8 mouse cellular contexts compared by ENCODE assay signal in the genomic region with DNA sequence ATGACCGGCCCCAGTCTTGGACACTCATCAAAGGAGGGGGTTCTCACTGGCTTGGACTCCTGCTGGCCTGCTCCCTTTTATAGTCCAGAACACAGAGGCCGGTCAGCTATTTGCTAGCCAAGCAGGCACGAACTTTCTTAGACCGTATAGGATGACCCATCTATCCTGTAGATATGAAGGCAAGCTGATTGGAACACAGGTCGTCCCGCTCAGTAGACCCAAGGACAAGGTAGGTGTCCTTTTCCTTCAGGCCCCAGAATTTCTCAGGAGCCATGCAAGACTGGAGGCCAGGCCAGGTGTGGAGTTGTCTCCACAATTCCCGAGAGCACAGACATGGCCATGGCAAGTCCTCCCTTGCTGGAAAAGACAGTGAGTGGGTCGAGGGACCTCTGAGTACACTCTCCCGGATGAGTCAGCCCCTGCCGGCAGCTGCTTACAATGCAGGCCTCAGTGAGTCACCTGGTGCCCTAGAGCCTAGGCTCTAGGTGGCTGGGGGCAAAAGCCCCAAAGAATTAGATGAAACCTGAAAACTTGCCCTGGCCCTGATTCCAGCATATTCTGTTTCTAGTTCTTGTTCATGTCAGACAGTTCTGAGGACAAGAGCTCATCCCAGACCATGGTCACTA. TPM values are rescaled to one million over a fixed set of nuclear protein-coding genes. Genes with fewer than 3 reads are reported as not detected.
A peak's percentile ranks its signal among the peaks of the same experiment; 100 is the strongest.
DNase-seq lines count a peak whose midpoint lies in the region; ATAC-seq lines count a peak whose summit lies in the region.

No protein-coding gene starts in this region.

- H3K9me3 ChIP-seq in forebrain, embryonic 14.5 days (replicated peaks; ENCODE audit: control insufficient read depth, low read length), result no peaks in the 10 kb centered on the region

- H3K4me3 ChIP-seq in forebrain, embryonic 14.5 days (ENCODE audit: low read depth, low read length), result no peak overlapping the region

- no peak overlapping the region for H3K27ac ChIP-seq in forebrain, embryonic 14.5 days (ENCODE audit: low read depth, low read length)

- ATAC-seq in forebrain, embryonic 14.5 days, result no peak
- 0 out of 2 replicates have a peak, but pooled peaks have one; percentile 12 for ATAC-seq in monocyte, adult 5-6 weeks (replicated peaks; ENCODE audit: insufficient number of reproducible peaks, low FRiP score, low TSS enrichment, poor library complexity, severe bottlenecking)

- 23% methylated on average over 10 of the region's 10 CpGs for WGBS in forebrain, embryonic 14.5 days

- peak overlapping the region; percentile 26; the same call in 1 of the 2 replicates for H3K9ac ChIP-seq in forebrain, embryonic 14.5 days (ENCODE audit: low read length)

- peaks cover 18% of the 10 kb centered on the region for H3K4me1 ChIP-seq in forebrain, embryonic 14.5 days (ENCODE audit: control insufficient read depth, insufficient read depth, low read length)

- H3K36me3 ChIP-seq in forebrain, embryonic 14.5 days (ENCODE audit: control insufficient read depth, insufficient read depth, low read length), result peaks cover 13% of the 10 kb centered on the region

- H3K4me2 ChIP-seq in forebrain, embryonic 14.5 days (ENCODE audit: low read length), result peak overlapping the region; percentile 77

- H3K27me3 ChIP-seq in forebrain, embryonic 14.5 days (replicated peaks; ENCODE audit: control insufficient read depth, insufficient read depth, low read length), result no peaks in the 10 kb centered on the region

- peak; percentile 35 to 47 for DNase-seq in kidney, postnatal 4 days
- no peak for DNase-seq in kidney, adult 11 months
- peak; percentile 79 for DNase-seq in adrenal gland, adult 2 months
- DNase-seq in forebrain, embryonic 14.5 days (ENCODE audit: low spot score), result peak; percentile 14
- DNase-seq in layer of hippocampus, adult 18-20 months (ENCODE audit: low spot score in 2 of 2), result no peak
- DNase-seq in gastrocnemius, adult 18-20 months (ENCODE audit: low spot score), result no peak
- DNase-seq in kidney, adult 18-20 months, result no peak

RNA-seq across cellular contexts. Expression of a gene that starts 1.5 kb away (rescaled TPM):
- total RNA-seq in adrenal gland, adult 2 months (2021), result 10 to 100 TPM in 1 of 2 experiments, 1 to 10 TPM in 1; 9.7 to 13.1 TPM
- 33.8 and 53.8 TPM in 2 replicates for polyA plus RNA-seq in adrenal gland, adult 2 months (2012; rRNA removed)
- polyA plus RNA-seq in forebrain, embryonic 14.5 days (2014; fragmentation: Nextera tagmentation; extraction: Ambion mirVana), result 4.8 and 5.4 TPM in 2 replicates
- 23.2 to 34.3 TPM (median 24.7 TPM) in 3 replicates for total RNA-seq in monocyte, adult 5-6 weeks (2017)
- total RNA-seq in layer of hippocampus, adult 18-20 months (2021), result 100 to 1,000 TPM in 1 of 2 experiments, 10 to 100 TPM in 1; 98.1 to 100 TPM
- 1 to 10 TPM; 3.3 to 6.8 TPM for total RNA-seq in gastrocnemius, adult 18-20 months (2021)

RNA-seq across cellular contexts. Expression of a gene that starts 34.9 kb away (rescaled TPM):
- 100 to 1,000 TPM in 1 of 2 experiments, 10 to 100 TPM in 1; 98.1 to 113 TPM for total RNA-seq in adrenal gland, adult 2 months (2021)
- 8.8 and 11.4 TPM in 2 replicates for polyA plus RNA-seq in adrenal gland, adult 2 months (2012; rRNA removed)
- 41.7 and 41.9 TPM in 2 replicates for polyA plus RNA-seq in forebrain, embryonic 14.5 days (2014; fragmentation: Nextera tagmentation; extraction: Ambion mirVana)
- total RNA-seq in monocyte, adult 5-6 weeks (2017), result 192 to 282 TPM (median 240 TPM) in 3 replicates
- 100 to 1,000 TPM; 125 to 130 TPM for total RNA-seq in layer of hippocampus, adult 18-20 months (2021)
- 10 to 100 TPM; 47.7 to 52.4 TPM for total RNA-seq in gastrocnemius, adult 18-20 months (2021)

RNA-seq across cellular contexts. Expression of a gene that starts 37.6 kb away (rescaled TPM):
- total RNA-seq in adrenal gland, adult 2 months (2021), result under 1 TPM; 0.26 to 0.31 TPM
- 0.53 and 0.73 TPM in 2 replicates for polyA plus RNA-seq in adrenal gland, adult 2 months (2012; rRNA removed)
- polyA plus RNA-seq in forebrain, embryonic 14.5 days (2014; fragmentation: Nextera tagmentation; extraction: Ambion mirVana), result 0.11 and 0.13 TPM in 2 replicates
- 25.3 to 119 TPM (median 30.9 TPM) in 3 replicates for total RNA-seq in monocyte, adult 5-6 weeks (2017)
- under 1 TPM in 1 of 2 experiments, not detected in 1; 0.12 TPM for total RNA-seq in layer of hippocampus, adult 18-20 months (2021)
- total RNA-seq in gastrocnemius, adult 18-20 months (2021), result under 1 TPM; 0.41 to 0.50 TPM

Comparison
In these comparisons a context has a peak if more than half of its experiments do, and no peak if none do; other contexts are left out.
1. DNase-seq: peak in kidney, postnatal 4 days (2 of 2), adrenal gland, adult 2 months (single experiment) and forebrain, embryonic 14.5 days (single experiment); none in kidney, adult 11 months (single experiment), layer of hippocampus, adult 18-20 months (0 of 2), gastrocnemius, adult 18-20 months (single experiment) and kidney, adult 18-20 months (single experiment).
2. RNA of a gene that starts 37.6 kb away (total RNA-seq): 25.3 to 119 TPM in monocyte, adult 5-6 weeks; 0.41 to 0.50 TPM in gastrocnemius, adult 18-20 months, 0.26 to 0.31 TPM in adrenal gland, adult 2 months and 0.12 TPM in layer of hippocampus, adult 18-20 months; every median in the first group is over 10 times any median in the second.